Mouse (Mus musculus) cerebral cortex, adult 2 months (tissue): Measurements from ENCODE around the gene Mcm2.

Experiments
- WGBS: fragments of 180-500 bp; shearing (Covaris S2); methylation state at CpG from one replicate; pipeline ENCODE4 v1.1.7; 2018; 5-methylcytosine and 5-hydroxymethylcytosine counted together

Mcm2 gene

DNA sequence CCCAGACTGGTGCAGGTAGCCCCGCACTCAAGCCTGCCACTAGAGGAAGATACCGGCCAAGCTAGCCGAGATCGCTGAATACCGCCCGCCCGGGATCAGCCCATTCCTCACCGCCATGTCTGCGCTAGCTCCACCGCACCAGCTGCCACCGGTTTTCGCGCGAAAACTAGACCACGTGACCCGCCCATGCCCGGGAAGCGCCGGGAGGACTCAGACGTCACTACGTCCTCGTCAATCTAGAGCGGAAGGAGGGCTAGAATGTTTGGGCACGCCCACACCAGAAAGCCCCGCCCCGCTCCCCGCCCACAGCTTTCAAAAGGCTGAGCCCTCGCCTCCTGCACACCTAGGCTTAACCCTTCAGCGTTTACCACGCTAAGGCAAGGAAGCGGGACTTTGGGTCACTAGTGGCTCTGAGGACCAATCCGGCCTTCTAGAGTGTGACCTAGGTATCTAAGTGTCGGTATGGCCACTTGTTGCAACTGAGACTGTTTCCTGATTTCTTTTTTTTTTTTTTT, at the start of gene Mcm2:
TSS of gene Mcm2 (minus strand) at position 247 of the 515 bp plus-strand sequence.
- under 1% methylated on average over 33 of the region's 33 CpGs for WGBS

DNA sequence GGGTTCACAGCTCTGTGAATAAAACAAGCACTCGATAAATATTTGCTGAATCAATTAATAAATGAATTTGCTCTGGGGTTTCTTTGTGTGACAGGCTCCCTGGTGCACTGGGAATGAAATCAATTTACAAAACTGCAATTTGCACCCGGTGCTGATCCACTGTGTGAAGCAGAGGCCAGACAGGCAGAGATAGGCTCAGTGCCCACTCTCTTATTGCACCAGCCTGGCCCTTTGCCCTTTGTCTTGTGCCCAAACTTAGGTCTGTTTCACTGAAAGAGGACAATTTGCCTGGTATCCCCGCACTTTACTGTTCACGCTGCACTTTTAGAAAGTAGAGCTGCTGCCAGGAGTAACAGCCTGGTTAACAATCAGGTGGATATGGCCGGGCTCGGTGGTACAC, 47.9 kb upstream of the Mcm2 start:
- 54% methylated on average over 6 of the region's 6 CpGs for WGBS

DNA sequence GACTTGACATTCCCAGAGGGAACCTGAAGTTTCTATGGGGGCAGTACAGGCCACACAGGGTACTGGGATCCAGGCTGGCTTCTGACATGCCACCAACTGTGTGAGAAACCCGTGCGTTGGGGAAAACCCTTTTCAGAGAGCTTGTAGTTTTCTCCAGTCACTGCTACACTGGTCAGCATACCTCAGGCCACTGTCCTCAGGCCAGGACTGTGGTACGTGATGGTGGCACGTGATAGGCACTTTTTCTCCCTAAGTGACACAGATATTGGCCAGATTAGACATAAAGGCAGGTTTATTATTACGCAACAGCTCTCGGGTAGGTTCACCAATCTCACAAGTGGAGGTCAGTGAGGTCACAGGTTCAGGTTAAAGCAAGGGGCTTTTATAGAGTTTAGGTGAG, 45.1 kb upstream of the Mcm2 start:
- WGBS = 91% methylated on average over 6 of the region's 6 CpGs

DNA sequence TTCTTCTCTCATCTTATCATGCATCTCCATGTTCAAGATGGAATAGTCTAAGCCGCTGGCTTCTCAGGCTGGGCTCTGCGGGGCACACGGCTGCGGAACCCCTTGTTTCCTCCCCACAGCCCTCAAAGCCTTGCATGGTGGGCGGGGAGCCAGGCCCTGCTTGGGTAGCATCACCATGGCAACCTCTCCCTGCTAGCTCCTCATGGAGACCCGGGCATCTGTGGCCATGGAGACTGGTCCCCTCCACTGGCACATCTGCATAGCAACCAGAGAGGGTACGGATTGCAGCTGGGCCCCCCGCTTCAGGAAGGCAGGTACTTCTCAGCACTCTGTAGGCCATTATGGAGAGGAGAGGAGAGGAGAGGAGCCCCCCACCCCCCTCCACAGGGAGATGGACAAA, 44.0 kb upstream of the Mcm2 start:
- 32% methylated on average over 8 of the region's 8 CpGs for WGBS

DNA sequence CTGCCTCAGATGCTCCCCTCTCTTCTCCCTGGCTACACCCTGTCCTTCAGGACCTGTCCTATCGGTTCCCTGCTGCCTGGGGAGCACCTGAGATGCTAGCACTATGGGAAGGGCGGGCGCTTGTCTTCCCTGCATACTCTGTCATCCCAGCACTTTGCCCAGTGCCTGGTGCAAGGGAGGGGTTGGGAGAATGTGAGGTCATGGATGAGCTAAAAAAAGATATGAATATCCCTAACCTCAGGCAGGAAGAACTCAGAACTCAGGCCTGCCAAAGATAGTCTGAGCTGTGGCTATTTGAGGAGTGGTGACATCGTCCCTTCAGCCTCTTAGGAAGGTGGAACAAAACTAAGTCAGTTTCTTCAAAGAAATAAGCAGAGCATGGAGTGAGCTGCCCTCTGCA, 43.0 kb upstream of the Mcm2 start:
- WGBS = 71% methylated on average over 4 of the region's 4 CpGs

DNA sequence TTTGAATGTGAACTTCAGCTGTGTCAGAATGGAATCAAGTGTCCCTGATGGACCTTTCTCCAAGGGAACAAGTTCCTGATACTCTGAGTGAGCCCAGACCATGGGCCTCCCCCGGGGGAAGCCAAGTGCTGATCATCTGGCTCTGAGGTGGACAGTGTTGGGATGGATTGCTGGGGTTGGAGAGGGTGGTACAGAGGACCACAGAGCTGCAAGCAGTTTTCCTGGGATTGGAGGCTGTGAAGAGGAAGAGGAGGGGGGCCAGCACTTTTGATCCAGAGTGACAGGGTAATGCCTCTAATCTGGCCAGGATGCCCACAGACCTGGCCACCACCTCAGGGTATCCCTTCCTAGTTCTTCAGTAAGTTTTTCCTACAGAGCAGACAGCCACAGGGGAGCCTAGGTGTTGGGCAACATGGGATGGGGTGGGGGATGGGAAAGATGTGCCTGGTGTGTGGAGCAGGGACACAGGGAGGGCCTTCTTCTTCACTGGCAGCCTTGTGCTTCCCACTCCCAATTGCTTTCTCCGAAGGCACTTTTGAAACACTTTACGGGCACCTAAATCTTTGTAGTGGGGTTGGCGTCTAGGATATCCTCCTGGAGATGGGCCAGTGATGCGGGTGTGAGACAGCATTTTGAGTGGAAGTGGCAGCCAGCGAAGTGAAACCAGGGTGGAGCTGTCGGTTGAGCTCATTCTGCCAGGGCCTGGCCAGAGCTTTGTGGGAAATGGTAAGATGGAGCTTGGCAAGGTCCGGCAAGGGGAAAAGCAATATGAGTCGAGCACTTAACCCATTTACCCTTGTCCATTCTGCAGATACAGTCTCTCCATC, 41.7 kb upstream of the Mcm2 start:
- WGBS = 66% methylated on average over 9 of the region's 9 CpGs

DNA sequence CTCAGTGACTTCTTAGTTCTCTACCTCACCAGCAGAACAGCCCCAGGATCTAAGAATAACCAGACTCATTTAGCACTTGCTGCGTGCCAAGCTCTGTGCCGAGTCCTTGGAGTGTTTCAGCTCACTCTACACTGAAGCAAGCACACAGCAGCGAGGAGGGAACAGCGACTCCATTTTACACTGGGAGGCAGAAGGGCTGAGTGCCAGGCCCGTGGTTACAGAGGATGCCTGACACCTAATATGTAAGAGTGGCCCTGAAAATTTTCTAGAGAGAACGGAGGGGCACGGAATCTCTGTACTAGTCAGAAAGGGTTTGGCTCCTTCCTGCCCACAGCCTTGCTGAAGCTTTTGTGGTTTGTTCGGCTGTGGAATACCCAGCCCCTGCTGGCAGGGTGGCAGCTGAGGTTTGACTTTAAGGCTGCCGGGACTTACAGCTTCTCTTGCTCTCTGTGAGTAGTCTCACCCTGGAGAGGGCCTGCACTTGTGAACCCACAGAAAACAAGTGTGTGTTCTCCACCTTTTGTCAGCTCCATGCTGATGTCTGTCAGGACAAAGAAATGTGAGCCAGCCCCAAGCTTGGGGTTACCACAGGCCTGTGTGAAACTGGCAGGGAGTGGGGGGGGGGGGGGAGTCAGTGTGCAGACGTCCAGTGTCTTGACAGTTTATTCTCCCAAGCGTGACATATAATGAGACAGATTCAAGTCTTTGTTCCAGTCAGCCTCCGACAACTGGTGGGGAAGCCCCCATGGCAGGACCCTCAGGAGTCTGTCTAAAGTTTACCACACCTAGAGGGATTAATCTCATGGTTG, 40.9 kb upstream of the Mcm2 start:
- WGBS = 38% methylated on average over 12 of the region's 12 CpGs

DNA sequence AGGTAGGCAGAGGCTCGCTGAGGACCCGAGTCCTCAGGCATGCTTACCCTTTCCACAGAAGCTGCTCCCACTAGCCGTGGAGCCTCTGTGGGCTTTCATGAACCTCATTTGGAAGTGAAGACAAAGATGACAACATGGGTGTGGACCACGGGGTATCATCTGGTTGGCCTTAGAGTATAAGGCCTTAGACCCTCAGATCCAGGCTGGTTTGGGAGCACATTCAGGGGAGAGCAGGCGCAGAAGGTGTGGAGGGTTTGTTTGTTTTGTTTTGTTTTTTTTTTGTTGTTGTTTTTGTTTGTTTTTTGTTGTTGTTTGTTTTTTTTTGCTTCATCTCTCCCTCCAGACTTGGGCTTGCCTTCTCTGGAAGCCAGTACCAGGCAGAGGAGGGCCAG, 40.1 kb upstream of the Mcm2 start:
- 76% methylated on average over 5 of the region's 5 CpGs for WGBS

DNA sequence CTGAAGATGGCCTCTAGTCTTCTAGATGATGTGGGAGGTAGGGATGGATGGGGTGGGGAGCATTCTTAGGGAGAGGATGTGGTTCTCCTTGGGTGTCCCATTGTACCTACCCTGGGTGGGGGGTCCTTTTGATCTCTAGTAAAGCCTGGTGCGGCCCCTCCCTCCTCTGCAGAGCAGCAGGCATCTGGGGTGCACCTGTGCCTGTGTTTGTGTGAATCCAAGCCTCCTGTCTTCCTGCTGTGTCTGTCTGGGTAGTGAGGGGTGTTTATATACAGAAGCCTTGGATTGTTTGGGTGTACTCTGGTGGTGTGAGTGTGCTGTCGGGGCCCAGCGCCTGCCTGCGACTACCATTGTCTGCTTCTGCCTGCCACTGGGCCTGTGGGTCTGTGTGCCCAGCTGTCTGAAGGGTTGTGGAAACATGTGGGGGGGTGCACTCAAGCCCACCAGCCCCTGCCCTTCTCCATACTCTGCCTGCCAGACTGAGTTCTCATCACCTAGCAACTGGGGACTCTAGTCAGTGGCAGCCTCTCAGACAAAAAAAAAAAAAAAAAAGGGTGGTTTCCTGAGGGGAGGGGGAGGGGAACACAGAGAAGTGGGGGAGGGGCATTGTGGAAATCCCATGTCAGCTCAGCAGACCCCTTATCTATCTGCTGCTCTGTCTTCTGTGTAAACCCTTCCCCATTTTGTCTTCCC, 39.5 kb upstream of the Mcm2 start:
- WGBS = 51% methylated on average over 4 of the region's 4 CpGs

DNA sequence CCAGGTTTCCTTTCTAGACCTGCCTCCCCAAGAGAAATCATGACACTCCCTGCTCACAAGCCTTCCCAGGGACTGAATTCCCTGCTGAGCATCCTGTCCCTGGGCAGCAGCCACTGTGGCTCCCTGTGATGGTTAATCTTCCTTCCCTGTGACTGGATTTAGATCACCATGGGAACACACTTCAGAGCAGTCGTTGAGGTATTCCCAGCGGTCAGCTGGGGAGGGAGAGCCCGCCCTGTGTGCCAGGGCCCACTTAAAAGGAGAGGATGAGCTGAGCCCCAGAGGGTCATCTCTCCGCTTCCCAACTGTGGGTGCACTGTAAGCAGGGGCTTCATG, 38.6 kb upstream of the Mcm2 start:
- 46% methylated on average over 4 of the region's 4 CpGs for WGBS

DNA sequence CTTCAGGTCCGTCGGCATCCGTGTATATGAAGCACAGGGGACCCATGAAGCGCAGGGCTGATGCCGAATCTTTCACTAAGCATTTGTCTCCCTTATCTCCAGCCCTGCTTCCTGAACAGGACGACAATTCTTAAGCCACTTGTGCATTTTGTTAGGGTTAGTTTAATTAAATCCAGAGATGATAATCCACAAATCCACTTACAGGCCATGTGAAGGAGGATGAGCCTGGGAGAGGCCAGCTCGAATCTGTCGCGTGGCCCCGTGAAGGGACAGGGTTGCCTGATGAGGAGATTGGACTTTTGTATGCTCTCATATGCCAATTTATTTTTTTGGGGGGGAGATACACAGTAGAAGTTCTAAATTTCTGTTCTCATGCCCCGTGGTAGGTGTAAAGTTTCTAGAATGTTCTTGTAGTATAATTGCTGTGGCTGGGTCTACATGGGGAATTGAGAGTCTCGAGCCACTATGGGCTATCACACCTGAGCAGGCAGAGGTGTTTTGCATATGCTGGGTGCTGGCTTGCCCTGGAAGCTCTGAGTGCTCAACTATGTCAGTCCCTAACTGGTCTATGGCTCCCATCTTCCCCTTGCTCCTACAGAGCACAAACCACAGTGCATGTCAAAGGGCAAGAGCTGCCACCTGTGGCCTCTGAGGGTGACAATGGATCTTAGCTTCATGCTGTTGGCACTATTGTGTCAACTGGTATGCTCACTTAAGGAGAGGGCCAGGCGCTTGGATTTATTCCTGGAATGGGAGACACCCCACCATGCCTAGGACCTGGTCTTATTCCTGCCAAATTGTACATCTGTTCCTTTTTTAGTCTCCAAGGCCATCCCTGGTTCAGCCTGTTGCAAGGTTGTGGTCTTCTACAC, 38.0 kb upstream of the Mcm2 start:
- WGBS = 79% methylated on average over 13 of the region's 13 CpGs

DNA sequence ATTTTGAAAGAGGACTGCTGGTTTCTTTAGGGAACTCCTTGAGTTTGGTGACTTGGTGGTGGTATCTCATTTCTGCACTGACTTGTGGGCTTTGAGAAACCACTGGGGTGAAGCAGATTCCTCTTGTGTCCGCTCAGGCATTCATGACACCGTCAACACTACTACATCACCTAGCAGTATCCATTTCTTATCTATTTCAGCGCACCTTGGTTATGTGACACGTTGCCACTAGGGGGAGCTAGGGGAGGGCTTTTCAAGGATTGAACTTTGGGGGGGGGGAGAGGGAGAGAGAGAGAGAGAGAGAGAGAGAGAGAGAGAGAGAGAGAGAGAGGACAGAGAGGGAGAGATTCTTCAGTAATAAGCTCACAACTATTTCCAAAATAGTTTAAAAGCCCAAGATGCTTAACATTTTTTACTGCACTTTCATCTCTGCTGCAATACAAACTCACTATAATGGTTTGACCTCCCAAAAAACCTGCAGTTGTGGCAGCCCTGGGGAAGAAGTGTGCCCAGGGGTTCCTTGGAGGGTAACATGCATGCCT, 37.2 kb upstream of the Mcm2 start:
- 23% methylated on average over 4 of the region's 4 CpGs for WGBS

DNA sequence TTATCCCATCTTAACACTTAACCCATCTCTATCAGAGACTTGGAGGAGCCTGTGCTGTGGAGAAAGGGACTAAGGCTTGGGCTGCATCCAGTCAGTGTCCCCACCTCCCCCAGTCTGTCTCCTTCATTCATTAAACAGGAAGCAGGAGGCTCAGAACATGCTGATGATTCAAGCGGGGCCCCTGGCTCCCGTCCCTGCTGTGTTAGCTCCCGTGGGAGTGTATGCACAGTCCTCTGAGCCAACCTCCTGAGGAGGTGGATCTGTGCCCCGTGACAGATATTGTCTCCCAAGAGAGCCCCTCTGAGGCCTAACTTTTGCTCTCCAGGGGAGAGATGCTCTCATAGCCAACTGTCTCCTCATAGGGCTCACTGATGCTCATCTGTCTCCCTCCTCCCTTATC, 36.2 kb upstream of the Mcm2 start:
- 16% methylated on average over 4 of the region's 4 CpGs for WGBS

DNA sequence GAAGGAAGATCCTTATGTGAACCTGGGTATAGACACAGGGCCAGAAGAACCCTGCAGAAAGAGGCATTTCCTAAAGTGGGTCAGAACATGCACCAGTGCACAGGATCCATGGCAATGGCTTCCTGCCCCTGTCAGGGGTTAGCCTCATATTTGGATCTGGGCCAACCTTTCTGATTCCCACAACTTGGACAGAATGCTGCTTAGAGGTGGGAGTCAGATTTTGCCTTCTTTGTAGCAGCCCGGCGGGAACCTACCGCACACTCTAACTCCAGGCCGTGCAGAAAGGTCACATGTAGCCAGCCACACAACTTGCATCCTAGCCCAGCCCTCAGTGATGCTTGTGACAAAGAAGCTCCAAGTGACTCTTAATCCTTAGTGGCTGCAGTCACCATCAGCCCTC, 35.6 kb upstream of the Mcm2 start:
- WGBS = 76% methylated on average over 4 of the region's 4 CpGs

DNA sequence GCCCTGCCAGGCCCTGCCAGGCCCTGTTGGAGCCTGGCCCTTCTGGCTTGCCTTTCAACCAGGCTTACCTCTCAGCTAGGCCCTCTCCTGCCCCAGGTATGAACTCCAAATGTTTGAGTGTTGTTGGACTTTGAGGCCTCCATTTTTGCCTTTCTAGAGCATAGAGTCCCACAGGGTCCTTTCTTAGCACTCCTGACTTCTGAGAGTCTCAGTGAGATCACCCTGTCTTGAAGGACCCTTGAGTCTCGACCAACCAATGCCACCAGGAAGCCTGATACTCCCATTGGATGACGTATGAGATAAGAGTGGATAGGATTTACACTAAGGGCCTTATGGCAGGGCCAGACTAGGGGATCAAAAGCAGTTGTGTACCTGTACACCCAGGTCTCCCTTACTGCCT, 32.9 kb upstream of the Mcm2 start:
- WGBS = 91% methylated on average over 2 of the region's 2 CpGs

DNA sequence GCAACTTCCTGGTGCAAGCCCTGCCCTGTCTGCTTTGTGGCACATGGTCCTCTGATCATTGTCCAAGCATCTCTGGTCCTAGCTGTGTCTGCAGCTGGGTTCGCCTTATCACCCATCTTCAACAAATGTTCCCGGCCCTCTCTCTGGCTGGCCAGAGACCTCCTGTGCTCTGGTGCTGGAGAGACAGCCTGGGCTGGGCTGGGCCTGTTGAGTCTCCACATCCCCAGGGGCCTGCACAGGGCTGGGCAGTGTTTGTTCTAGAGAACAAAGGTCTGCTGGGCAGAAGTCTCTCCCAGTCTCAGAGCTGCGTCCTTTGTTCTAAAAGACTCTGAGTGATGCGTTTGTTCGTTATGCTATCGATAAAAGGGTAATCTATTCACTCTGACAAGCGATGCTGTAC, 31.5 kb upstream of the Mcm2 start:
- WGBS = 72% methylated on average over 7 of the region's 7 CpGs

DNA sequence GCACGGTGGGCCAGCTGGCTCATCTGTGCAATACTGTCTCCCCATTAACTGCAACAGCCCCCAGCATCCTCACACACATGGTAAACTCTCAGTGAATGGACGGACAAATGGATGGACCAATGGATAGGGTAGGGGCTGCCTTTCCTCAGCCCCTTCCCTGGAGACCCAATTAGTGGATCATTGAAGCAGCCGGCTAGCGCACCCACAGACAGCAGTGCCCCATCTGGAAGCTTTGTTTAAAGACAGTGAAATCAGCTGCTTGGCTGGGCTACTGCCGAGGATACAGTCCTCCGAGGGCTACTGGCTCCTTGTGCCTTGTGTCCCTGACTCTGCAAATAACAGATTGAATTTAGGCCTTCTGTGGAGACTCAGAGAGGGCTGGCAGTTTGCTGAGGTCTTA, 30.9 kb upstream of the Mcm2 start:
- 70% methylated on average over 6 of the region's 6 CpGs for WGBS

DNA sequence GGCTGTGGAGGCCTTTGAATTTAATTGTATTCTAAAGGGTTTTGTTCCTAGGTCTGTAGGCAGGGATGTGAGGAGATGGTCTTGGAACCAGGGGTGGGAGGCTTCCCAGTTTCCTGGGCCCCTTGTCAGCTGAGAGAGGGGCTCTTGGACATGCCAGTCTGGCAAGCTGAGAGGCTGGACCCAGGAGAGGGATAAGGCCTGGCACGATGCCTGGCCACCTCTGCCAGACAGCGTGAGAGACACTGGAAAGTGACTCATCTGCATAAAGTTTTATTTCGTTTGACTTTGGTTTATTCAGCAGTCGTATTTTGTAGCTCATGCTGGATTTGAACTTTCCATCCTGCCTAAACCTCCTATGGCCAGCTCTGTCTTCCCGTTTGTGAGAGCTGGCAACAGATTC, 30.0 kb upstream of the Mcm2 start:
- 49% methylated on average over 5 of the region's 5 CpGs for WGBS

DNA sequence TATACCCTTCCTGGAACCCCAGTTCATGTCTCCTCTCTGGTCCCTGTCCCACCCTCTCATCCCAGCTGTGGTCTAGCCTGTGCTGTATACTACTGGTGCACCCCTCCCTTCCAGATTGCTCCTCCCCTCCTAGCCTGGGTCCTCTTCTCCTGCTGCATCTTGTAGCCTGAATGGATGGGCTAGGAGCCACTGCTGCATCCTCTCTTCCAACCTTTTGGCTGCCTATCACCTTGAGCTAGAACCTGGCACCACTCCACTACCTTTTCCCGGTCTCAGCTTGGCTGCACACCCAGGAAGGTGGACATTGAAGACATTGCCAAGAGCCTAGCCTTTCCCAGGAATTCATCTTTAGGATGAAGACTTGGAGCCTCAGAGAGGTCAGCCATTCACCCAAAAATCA, 29.4 kb upstream of the Mcm2 start:
- 53% methylated on average over 1 of the region's 1 CpGs for WGBS

DNA sequence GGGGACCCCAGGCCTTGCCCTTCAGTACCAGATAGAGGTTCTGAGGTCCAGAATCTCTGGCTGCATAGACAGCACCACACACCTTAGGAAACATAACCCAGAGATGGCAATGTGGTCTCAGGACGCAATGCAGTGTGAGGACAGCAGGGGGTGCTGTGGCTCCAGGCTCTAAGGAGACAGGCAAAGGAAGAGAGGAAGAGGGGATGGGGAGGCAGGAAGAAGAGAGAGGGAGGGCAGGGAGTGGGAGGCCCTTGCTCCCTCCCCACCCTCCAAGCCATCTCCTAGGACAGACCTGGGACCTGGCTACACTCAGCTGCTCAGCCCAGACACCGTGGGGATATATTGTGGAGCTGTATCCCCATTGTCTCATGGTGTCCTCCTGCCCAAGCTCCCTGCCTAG, 29.0 kb upstream of the Mcm2 start:
- 33% methylated on average over 2 of the region's 2 CpGs for WGBS

DNA sequence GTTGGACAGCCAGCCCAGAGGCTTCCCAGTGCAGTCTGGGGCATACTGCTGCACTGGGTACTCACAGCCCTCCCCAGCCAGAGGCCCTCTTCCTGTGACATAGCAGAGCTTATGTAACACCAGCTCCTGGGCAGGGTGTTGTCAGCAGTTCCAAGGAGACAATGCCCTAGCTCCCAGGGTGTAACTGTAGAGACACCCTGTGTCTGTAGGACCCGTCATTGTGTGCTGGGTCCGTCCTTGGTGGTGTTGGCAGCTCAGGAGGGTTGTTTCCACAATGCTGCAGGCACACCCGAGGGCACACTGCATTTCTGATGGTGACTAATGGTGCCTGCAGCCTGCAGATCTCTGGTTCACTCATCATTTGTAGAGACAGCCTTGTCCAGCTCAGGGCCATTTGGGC, 28.3 kb upstream of the Mcm2 start:
- 24% methylated on average over 3 of the region's 3 CpGs for WGBS
